Mouse (Mus musculus): ENCODE data around the gene Rab4b. TPM values are rescaled to one million over a fixed set of nuclear protein-coding genes. Genes with fewer than 3 reads are reported as not detected.

Gene Rab4b
- polyA plus RNA-seq, 1 experiment = 65.0 TPM

- H3K27ac ChIP-seq (ENCODE audit: insufficient read depth, low read depth, low read length) = no peak overlapping the region
- H3K4me3 ChIP-seq (ENCODE audit: insufficient read depth, low read length) = no peak overlapping the region
- TF ChIP-seq POLR2A (IDR thresholded peaks at IDR 0.05; ENCODE audit: borderline replicate concordance, low read depth, low read length) (no peak), CTCF (IDR thresholded peaks at IDR 0.05; ENCODE audit: low read depth, low read length) (no peak)
- peaks cover 42% of the 10 kb centered on the region for H3K4me1 ChIP-seq (ENCODE audit: control insufficient read depth, insufficient read depth, low read length)
Measured at GRCm38 (mm10) chr7:27163450-27163805, 15.3 kb downstream of the Rab4b start.

- H3K27ac ChIP-seq (ENCODE audit: insufficient read depth, low read depth, low read length) = no peak overlapping the region
- TF ChIP-seq CTCF (IDR thresholded peaks at IDR 0.05; ENCODE audit: low read depth, low read length) = no peak
- no peak for TF ChIP-seq POLR2A (IDR thresholded peaks at IDR 0.05; ENCODE audit: borderline replicate concordance, low read depth, low read length)
- H3K4me1 ChIP-seq (ENCODE audit: control insufficient read depth, insufficient read depth, low read length) = peaks cover 38% of the 10 kb centered on the region
- H3K4me3 ChIP-seq (ENCODE audit: insufficient read depth, low read length) = no peak overlapping the region
Measured at GRCm38 (mm10) chr7:27162780-27163449, 15.8 kb downstream of the Rab4b start.

GRCm38 (mm10) chr7:27161744-27162143 lies 17.0 kb downstream of the Rab4b start:
- Histone ChIP-seq H3K4me3 (ENCODE audit: insufficient read depth, low read length) (no peak overlapping the region), H3K27ac (ENCODE audit: insufficient read depth, low read depth, low read length) (no peak overlapping the region), H3K4me1 (ENCODE audit: control insufficient read depth, insufficient read depth, low read length) (peaks cover 34% of the 10 kb centered on the region)
- TF ChIP-seq CTCF (IDR thresholded peaks at IDR 0.05; ENCODE audit: low read depth, low read length) = no peak
- no peak for TF ChIP-seq POLR2A (IDR thresholded peaks at IDR 0.05; ENCODE audit: borderline replicate concordance, low read depth, low read length)

GRCm38 (mm10) chr7:27160921-27161320 lies 17.8 kb downstream of the Rab4b start:
- no peak overlapping the region for H3K27ac ChIP-seq (ENCODE audit: insufficient read depth, low read depth, low read length)
- peaks cover 34% of the 10 kb centered on the region for H3K4me1 ChIP-seq (ENCODE audit: control insufficient read depth, insufficient read depth, low read length)
- H3K4me3 ChIP-seq (ENCODE audit: insufficient read depth, low read length) = no peak overlapping the region
- TF ChIP-seq CTCF (IDR thresholded peaks at IDR 0.05; ENCODE audit: low read depth, low read length) (no peak), POLR2A (IDR thresholded peaks at IDR 0.05; ENCODE audit: borderline replicate concordance, low read depth, low read length) (no peak)

GRCm38 (mm10) chr7:27159882-27160281 lies 18.8 kb downstream of the Rab4b start:
- TF ChIP-seq CTCF (IDR thresholded peaks at IDR 0.05; ENCODE audit: low read depth, low read length) = peak; percentile 75
- TF ChIP-seq POLR2A (IDR thresholded peaks at IDR 0.05; ENCODE audit: borderline replicate concordance, low read depth, low read length) = no peak
- Histone ChIP-seq H3K4me3 (ENCODE audit: insufficient read depth, low read length) (no peak overlapping the region), H3K27ac (ENCODE audit: insufficient read depth, low read depth, low read length) (no peak overlapping the region), H3K4me1 (ENCODE audit: control insufficient read depth, insufficient read depth, low read length) (peaks cover 34% of the 10 kb centered on the region)

GRCm38 (mm10) chr7:27159256-27159655 lies 19.4 kb downstream of the Rab4b start:
- Histone ChIP-seq H3K27ac (ENCODE audit: insufficient read depth, low read depth, low read length) (no peak overlapping the region), H3K4me1 (ENCODE audit: control insufficient read depth, insufficient read depth, low read length) (peaks cover 34% of the 10 kb centered on the region), H3K4me3 (ENCODE audit: insufficient read depth, low read length) (no peak overlapping the region)
- no peak for TF ChIP-seq POLR2A (IDR thresholded peaks at IDR 0.05; ENCODE audit: borderline replicate concordance, low read depth, low read length)
- TF ChIP-seq CTCF (IDR thresholded peaks at IDR 0.05; ENCODE audit: low read depth, low read length) = no peak

- no peak for TF ChIP-seq CTCF (IDR thresholded peaks at IDR 0.05; ENCODE audit: low read depth, low read length)
- no peak for TF ChIP-seq POLR2A (IDR thresholded peaks at IDR 0.05; ENCODE audit: borderline replicate concordance, low read depth, low read length)
- H3K4me1 ChIP-seq (ENCODE audit: control insufficient read depth, insufficient read depth, low read length) = peaks cover 29% of the 10 kb centered on the region
- no peak overlapping the region for H3K27ac ChIP-seq (ENCODE audit: insufficient read depth, low read depth, low read length)
- no peak overlapping the region for H3K4me3 ChIP-seq (ENCODE audit: insufficient read depth, low read length)
Measured at GRCm38 (mm10) chr7:27158171-27158570, 20.5 kb downstream of the Rab4b start.

- no peak overlapping the region for H3K27ac ChIP-seq (ENCODE audit: insufficient read depth, low read depth, low read length)
- no peak overlapping the region for H3K4me3 ChIP-seq (ENCODE audit: insufficient read depth, low read length)
- TF ChIP-seq POLR2A (IDR thresholded peaks at IDR 0.05; ENCODE audit: borderline replicate concordance, low read depth, low read length) (no peak), CTCF (IDR thresholded peaks at IDR 0.05; ENCODE audit: low read depth, low read length) (no peak)
- H3K4me1 ChIP-seq (ENCODE audit: control insufficient read depth, insufficient read depth, low read length) = peaks cover 10% of the 10 kb centered on the region
Measured at GRCm38 (mm10) chr7:27156005-27156404, 22.7 kb downstream of the Rab4b start.

- TF ChIP-seq CTCF (IDR thresholded peaks at IDR 0.05; ENCODE audit: low read depth, low read length) (no peak), POLR2A (IDR thresholded peaks at IDR 0.05; ENCODE audit: borderline replicate concordance, low read depth, low read length) (no peak)
- Histone ChIP-seq H3K27ac (ENCODE audit: insufficient read depth, low read depth, low read length) (no peak within 1 kb of the TSS), H3K4me3 (ENCODE audit: insufficient read depth, low read length) (no peak within 1 kb of the TSS), H3K4me1 (ENCODE audit: control insufficient read depth, insufficient read depth, low read length) (no peaks in the 10 kb centered on the region)
Measured at GRCm38 (mm10) chr7:27153205-27153764, 25.4 kb downstream of the Rab4b start, which contains the start of gene Cyp2t4. Gene Cyp2t4 (plus strand): TSS chr7:27153714.

GRCm38 (mm10) chr7:27136410-27136996 lies 42.2 kb downstream of the Rab4b start:
- TF ChIP-seq POLR2A (IDR thresholded peaks at IDR 0.05; ENCODE audit: borderline replicate concordance, low read depth, low read length) = no peak
- no peak for TF ChIP-seq CTCF (IDR thresholded peaks at IDR 0.05; ENCODE audit: low read depth, low read length)
- H3K27ac ChIP-seq (ENCODE audit: insufficient read depth, low read depth, low read length) = no peak overlapping the region
- no peak overlapping the region for H3K4me3 ChIP-seq (ENCODE audit: insufficient read depth, low read length)
- H3K4me1 ChIP-seq (ENCODE audit: control insufficient read depth, insufficient read depth, low read length) = no peaks in the 10 kb centered on the region
